Mouse (Mus musculus) ES-E14 (cell line): Measurements from ENCODE around the gene Daam1. TPM values are rescaled to one million over a fixed set of nuclear protein-coding genes. Genes with fewer than 3 reads are reported as not detected.

ENCODE experiments used
- DNase-seq: peaks from one replicate; pipeline ENCODE4 v3.0.0-alpha.2; 2013; ENCODE audit warnings: low read depth, low spot score
- H3K27ac ChIP-seq: 2 replicates; pipeline ENCODE4 v1.5.1; 2012; ENCODE audit warnings: low read depth, mild to moderate bottlenecking, low read length, moderate library complexity, mixed read lengths; ENCODE audit not compliant: poor library complexity, insufficient read depth, severe bottlenecking
- H3K36me3 ChIP-seq: 2 replicates; pipeline ENCODE4 v1.6.1; 2012; ENCODE audit warnings: mild to moderate bottlenecking, low read length, moderate library complexity, mixed read lengths; ENCODE audit not compliant: control insufficient read depth, poor library complexity, insufficient read depth, severe bottlenecking
- H3K4me1 ChIP-seq, 2 experiments: fragments of 150-350 bp in 1 of 2; sonication (generic) in 1 of 2; 2 replicates each; pipeline ENCODE4 v1.6.1; 2012; ENCODE audit warnings: low read length in 2 of 2, mild to moderate bottlenecking in 1 of 2, mixed read lengths in 1 of 2; ENCODE audit not compliant: control insufficient read depth in 2 of 2, insufficient read depth in 2 of 2, poor library complexity in 1 of 2
- H3K4me3 ChIP-seq, 2 experiments: fragments of 150-350 bp in 1 of 2; sonication (generic) in 1 of 2; 2 replicates each; pipeline ENCODE4 v1.5.1; 2012; ENCODE audit warnings: low read length in 2 of 2, low read depth in 1 of 2, mild to moderate bottlenecking in 1 of 2, mixed read lengths in 1 of 2; ENCODE audit not compliant: insufficient read depth in 1 of 2, poor library complexity in 1 of 2, severe bottlenecking in 1 of 2
- H3K9ac ChIP-seq: 2 replicates; pipeline ENCODE4 v1.6.1; 2012; ENCODE audit warnings: low read depth, mild to moderate bottlenecking, low read length, mixed read lengths; ENCODE audit not compliant: poor library complexity, insufficient read depth, severe bottlenecking
- H3K9me3 ChIP-seq: fragments of 150-350 bp; sonication (generic); 2 replicates; pipeline ENCODE4 v1.6.1; 2012; ENCODE audit warnings: low read depth, mild to moderate bottlenecking, low read length; ENCODE audit not compliant: control insufficient read depth, insufficient read depth
- CHD2 ChIP-seq: IDR thresholded peaks from 2 replicates; pipeline ENCODE4 v1.6.1; 2014; ENCODE audit warnings: mild to moderate bottlenecking, low read depth, low read length, inconsistent platforms
- HCFC1 ChIP-seq: IDR thresholded peaks from 2 replicates; pipeline ENCODE4 v1.6.1; 2012; ENCODE audit warnings: low read length, inconsistent platforms, borderline replicate concordance; ENCODE audit not compliant: insufficient read depth
- MAFK ChIP-seq: IDR thresholded peaks from 2 replicates; pipeline ENCODE4 v1.6.1; 2014; ENCODE audit warnings: mild to moderate bottlenecking, low read depth, low read length, inconsistent platforms; ENCODE audit not compliant: insufficient read depth
- ZC3H11A ChIP-seq: IDR thresholded peaks from 2 replicates; pipeline ENCODE4 v1.6.1; 2012; ENCODE audit warnings: low read depth, mild to moderate bottlenecking, inconsistent platforms, low read length, borderline replicate concordance
- ZNF384 ChIP-seq: IDR thresholded peaks from 2 replicates; pipeline ENCODE4 v1.6.1; 2012; ENCODE audit warnings: low read depth, low read length, inconsistent platforms
- in situ Hi-C, 2 experiments: fragments of 600-800 bp; cut with MboI; formaldehyde crosslinking; loops; one replicate each; pipeline ENCODE4 v1.15.1; 2025; ENCODE audit warnings: low sequenced_read_pairs in 2 of 2, inconsistent platforms in 1 of 2; ENCODE audit not compliant: unreplicated experiment in 2 of 2
- total RNA-seq: library from RNA; depleted of rRNA; stranded (reverse); fragments of 300-350 nt; gene quantifications from 2 replicates; pipeline ENCODE4 v1.2.3, GENCODE M21; 2012

Gene Daam1
- total RNA-seq, 1 experiment = 15.8 TPM

DNA sequence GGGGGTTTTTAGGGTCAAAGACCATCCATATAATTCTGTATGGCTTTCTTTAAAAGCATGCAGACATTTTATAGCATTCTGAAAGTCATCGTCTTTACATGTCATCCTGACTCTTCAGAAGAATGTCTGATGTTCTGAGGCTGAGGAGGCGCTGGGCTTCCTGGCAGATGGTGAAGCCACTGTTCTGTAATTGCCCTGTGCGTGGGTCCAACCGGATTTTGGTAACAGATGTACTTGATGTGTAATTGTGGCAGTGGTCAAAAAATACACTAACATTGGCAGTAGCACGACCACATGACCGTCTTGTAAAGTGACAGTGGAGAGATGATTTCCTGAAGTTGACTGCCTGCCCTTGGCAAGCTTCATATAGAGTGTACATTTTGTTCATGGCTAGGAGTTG lies 97.2 kb downstream of the Daam1 start:
- DNase-seq = no peak
- TF ChIP-seq HCFC1 = no peak
- Histone ChIP-seq H3K27ac (no peak overlapping the region), H3K9ac (no peak overlapping the region), H3K9me3 (no peaks in the 10 kb centered on the region), H3K4me3 (no peak overlapping the region), H3K4me1 (peaks cover 2% of the 10 kb centered on the region in 2 experiments; a peak in 2 of 4 replicates), H3K36me3 (no peaks in the 10 kb centered on the region)
- in situ Hi-C loops = no loop called here

DNA sequence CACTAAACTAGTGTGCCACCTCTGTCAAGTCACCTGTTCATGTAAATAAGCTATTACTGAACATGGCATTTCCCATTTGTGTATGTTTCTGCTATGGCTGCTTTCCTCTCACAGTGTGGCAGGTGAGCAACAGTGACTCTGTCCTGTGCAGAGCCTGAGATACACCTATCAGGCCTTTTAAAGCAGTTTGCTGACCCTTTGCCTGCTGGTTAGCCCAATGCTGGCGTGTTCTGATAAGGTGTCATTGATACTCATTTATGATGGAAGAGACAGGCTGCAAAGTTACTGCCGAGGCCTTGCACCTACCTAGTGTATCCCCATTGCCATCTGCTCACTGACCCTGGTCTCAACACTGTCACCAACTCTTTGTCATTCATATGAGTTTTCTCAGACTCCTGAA lies 99.0 kb downstream of the Daam1 start:
- peaks cover 2% of the 10 kb centered on the region in 2 experiments; a peak in 2 of 4 replicates for H3K4me1 ChIP-seq
- in situ Hi-C loops = no loop called here

GRCm38 (mm10) chr12:71932433-71933386 lies 101.8 kb downstream of the Daam1 start:
- TF ChIP-seq ZNF384 = no peak
- no peak for TF ChIP-seq MAFK
- no peak for TF ChIP-seq ZC3H11A
- TF ChIP-seq CHD2 = no peak
- no peak for TF ChIP-seq HCFC1
- no peaks in the 10 kb centered on the region for H3K36me3 ChIP-seq
- no peaks in the 10 kb centered on the region for H3K9me3 ChIP-seq
- H3K27ac ChIP-seq = no peak overlapping the region
- in situ Hi-C loops = no loop called here
- no peak for DNase-seq
- H3K4me1 ChIP-seq = no peaks in the 10 kb centered on the region
- no peak overlapping the region for H3K9ac ChIP-seq
- H3K4me3 ChIP-seq = no peak overlapping the region

More for the DNA sequence above, 99.0 kb downstream of the Daam1 start:
- no peak for DNase-seq
- no peak overlapping the region for H3K4me3 ChIP-seq
- H3K9ac ChIP-seq = no peak overlapping the region
- no peaks in the 10 kb centered on the region for H3K9me3 ChIP-seq
- no peaks in the 10 kb centered on the region for H3K36me3 ChIP-seq
- TF ChIP-seq HCFC1 = no peak
- no peak for TF ChIP-seq ZNF384
- TF ChIP-seq MAFK = no peak
- TF ChIP-seq CHD2 = no peak
- no peak overlapping the region for H3K27ac ChIP-seq

- Histone ChIP-seq H3K4me3 (no peak overlapping the region), H3K27ac (no peak overlapping the region), H3K4me1 (no peaks in the 10 kb centered on the region), H3K9ac (no peak overlapping the region), H3K36me3 (no peaks in the 10 kb centered on the region; the same call in none of the 2 replicates), H3K9me3 (no peaks in the 10 kb centered on the region)
- in situ Hi-C loops = no loop called here
- TF ChIP-seq HCFC1 (no peak), ZNF384 (no peak), ZC3H11A (no peak), MAFK (no peak), CHD2 (no peak)
- no peak for DNase-seq
These were observed 103.2 kb downstream of the Daam1 start for GRCm38 (mm10) chr12:71933989-71934645.
